Mouse (Mus musculus) layer of hippocampus, adult 18-20 months (tissue): Measurements from ENCODE around the gene Gpt2. TPM values are rescaled to one million over a fixed set of nuclear protein-coding genes. Genes with fewer than 3 reads are reported as not detected.

Experiments used
- DNase-seq, 2 experiments: peaks; one replicate each; pipeline ENCODE4 v3.0.0; 2022; ENCODE audit warnings: low spot score in 2 of 2
- total RNA-seq, 2 experiments: library from RNA; stranded (reverse); gene quantifications; 2 replicates each; pipeline ENCODE4 v1.2.3; 2021

The Gpt2 gene
- total RNA-seq, 2 experiments from 2014 or later: 86.8 to 90.7 TPM

DNA sequence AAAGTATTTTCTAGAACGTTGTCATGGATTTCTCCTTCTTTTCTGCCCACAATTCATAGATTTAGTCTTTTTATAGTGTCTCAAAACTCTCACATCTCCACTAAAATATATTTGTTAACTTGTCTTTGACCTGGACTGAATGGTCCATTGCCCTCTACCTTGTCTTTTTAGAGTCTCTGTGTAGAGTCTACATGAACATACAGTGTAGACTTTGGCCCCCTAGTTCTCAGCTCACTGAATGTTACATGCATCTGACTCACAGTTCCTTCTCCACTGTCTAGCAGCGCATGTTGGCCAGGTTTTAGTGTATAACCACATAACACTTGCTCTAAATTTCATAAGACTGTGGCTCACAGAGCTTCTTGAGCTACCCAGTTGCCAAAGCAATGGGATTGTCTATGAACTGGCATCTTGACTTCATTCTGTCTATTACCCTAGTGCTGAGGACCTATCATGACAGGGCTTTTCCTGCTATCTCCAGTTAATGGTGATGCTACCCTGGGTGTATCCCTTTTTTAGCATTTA, 81.7 kb downstream of the Gpt2 start:
- no peak for DNase-seq

Other genes starting within 250 kb of the Gpt2 start
- gene Orc6, start 192.9 kb upstream of the Gpt2 start, total RNA-seq: 10 to 100 TPM; 29.1 to 29.6 TPM
- 100 to 1,000 TPM; 126 to 129 TPM for gene Vps35, start 192.8 kb upstream of the Gpt2 start, total RNA-seq
- gene Mylk3, start 106.2 kb upstream of the Gpt2 start, total RNA-seq: 1 to 10 TPM; 3.5 to 4.0 TPM
- gene 4921524J17Rik, start 59.7 kb upstream of the Gpt2 start, total RNA-seq: 10 to 100 TPM; 13.6 to 16.9 TPM
- gene Dnaja2, start 62.8 kb downstream of the Gpt2 start, total RNA-seq: 100 to 1,000 TPM; 211 to 226 TPM
- gene Neto2, start 208.3 kb downstream of the Gpt2 start, total RNA-seq: 10 to 100 TPM; 36.8 to 38.4 TPM